Mouse (Mus musculus) kidney, adult 8-10 months (tissue): ENCODE results near the gene Olfr101.

Experiments used
- DNase-seq, 2 experiments: peaks; one replicate each; pipeline ENCODE4 v3.0.0; 2022

The Olfr101 gene

DNA sequence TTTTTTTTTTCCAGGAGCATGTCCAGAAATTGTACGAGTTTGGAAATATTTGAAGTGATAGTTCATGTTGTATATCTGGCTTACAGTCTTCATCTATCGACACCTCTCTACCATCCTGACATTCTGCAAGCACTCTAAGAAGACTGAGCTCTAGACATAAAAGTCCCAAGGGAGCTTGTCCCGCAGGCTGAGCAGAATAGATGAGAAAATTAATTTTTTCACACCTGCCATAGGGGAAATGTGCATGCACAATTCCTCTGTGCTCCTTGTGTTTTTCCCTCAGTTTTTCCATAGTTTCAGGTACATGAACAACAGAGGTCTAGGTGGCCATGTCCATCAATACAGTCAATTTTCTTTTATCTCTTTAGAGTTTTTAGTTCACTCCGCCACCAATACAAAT, at the start of gene Olfr101:
Gene Olfr101, minus strand, starts transcription at position 101 of the 400 bp plus-strand sequence.
- no peak for DNase-seq

DNA sequence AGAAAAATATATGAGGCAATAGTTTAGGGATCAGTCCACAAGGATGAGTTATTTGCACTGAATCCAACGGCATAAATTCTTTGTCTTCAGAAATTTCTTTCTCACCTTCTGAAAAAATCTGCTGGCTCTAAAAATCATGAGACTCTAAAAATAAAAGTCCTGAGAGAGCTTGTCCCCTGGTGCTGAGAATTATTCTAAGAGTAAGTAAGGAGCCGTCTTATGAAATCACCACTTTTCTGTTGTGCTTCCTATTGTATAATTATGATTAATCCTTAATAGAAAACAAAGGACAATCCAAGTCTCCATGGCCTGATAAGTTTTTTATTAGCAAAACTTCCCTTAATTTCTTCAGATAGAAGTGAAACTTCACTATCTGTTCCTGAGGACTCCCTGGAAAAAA, 35.5 kb upstream of the Olfr101 start, which contains the start of gene Olfr103:
Gene Olfr103, minus strand, starts transcription at position 101 of the 400 bp plus-strand sequence.
- no peak for DNase-seq

DNA sequence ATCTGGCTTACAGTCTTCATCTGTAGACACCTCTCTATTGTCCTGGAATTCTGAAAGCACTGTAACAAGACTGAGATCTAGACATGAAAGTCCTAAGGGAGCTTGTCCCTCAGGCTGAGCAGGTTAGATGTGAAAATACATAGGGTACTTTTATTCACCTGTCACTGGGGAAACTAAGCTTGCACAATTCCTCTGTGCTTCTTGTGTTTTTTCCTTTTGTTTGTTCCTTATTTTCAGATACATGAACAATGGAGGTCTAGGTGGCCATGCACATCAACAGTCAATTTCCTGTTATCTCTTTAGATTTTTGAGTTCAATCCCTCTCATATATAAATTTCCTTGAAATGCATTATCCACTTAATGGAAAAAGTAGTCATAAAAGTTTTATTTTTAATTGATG, 12.8 kb upstream of the Olfr101 start, which contains the start of gene Olfr102:
Gene Olfr102, minus strand, starts transcription at position 101 of the 400 bp plus-strand sequence.
- DNase-seq = no peak

DNA sequence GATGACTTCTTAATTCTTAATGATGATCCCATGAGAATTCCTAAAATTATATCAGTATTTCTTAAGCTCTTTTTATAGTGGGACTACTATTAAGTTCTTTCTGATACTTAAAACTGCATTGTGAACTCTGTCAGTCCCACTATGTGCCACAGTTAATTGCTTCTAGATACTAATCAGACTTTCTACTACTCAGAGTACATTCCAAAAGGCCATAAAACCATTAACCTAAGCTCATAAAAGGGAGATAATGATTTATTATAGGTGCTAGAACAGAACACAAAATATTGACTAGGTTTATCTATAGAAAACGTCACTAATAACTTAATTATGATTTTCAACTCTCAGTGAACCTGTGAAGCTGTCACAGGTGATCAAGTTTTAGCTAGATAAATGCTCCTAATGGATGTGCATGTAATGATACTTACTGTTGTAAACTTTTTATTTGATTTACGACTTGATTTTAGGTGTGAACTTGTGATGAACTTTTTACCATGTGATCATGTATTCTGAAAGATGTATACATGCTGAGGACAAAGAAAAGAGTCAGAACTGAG, 6.1 kb upstream of the Olfr101 start:
- DNase-seq = no peak

DNA sequence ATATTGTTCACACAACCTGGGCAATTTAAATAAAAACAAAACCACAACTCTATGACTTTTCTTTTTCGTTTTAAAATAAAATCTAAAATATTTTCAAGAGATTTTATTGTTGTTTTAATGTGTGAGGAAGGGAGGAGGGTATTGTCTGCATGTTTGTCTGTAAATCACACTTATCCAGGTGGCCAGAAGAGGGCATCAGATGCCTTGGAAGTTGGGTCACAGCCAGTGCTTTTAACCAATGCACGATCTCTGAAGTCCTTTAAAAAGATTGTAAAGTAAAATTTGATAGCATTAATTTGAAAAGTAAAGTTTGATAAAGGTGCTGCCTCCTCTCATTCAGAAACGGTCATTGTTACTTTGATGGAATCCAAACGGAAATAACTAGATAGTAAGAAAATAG, 4.4 kb upstream of the Olfr101 start:
- peak in 1 of 2 experiments; percentile 14 for DNase-seq

DNA sequence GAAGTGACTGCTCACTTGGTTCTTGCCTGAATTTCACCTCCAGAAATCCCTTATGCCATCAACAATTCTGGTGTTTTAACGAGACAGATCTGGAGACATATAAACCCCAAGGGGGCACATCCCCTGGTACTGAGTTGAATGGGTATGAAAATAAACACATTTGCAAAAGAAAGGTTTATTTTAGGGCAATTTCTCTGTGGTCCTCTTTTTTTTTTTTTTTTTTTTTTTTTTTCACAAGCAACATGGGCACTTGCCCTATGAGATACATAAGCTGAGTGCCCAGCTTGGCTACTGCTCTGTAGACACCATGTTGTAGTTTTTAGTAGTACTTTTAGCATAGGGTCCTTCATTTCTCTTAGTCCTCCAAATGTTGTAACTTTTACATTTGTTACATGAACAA, 20.8 kb downstream of the Olfr101 start, which contains the start of gene Olfr99:
Gene Olfr99, minus strand, starts transcription at position 101 of the 400 bp plus-strand sequence.
- no peak for DNase-seq

- no peak for DNase-seq
Observed at GRCm38 (mm10) chr17:37280331-37280730, 23.8 kb downstream of the Olfr101 start.

DNA sequence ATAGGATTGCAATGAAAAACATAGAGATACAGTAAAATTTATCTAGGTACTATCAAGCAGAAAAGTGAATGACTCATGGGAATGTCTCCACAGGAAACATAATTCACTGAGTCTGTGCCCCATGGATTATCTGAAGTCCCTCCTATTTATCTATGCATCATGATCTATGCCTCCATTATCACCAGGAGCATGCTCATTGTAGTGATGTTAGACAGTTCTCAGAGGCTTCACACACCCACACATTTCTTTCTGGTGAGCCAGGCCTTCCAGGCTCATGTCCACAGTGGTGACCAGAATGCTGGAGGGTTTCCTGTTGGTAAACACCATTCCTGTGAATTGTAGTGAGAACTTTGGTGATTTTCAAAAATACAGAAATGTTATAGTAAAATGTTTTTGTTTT, 27.5 kb downstream of the Olfr101 start:
- no peak for DNase-seq

GRCm38 (mm10) chr17:37275626-37276248, 28.4 kb downstream of the Olfr101 start:
- DNase-seq = no peak

DNA sequence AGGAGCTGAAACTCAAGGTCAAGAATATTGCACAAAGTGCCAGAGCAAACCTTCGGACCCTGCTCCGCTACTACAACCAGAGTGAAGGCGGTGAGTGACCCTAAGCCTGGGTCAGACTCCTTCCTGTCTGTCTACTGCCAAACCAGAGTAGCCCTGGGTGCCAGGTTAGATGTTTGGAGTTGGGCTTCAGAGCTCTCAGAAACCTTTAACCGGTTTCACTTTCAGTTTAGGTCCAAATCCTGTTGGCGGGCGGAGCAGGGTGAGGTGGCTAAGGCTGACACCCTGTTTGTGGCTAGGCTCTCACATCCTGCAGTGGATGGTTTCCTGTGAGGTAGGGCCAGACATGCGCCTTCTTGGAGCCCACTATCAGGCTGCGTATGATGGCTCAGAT, 33.4 kb downstream of the Olfr101 start:
- DNase-seq = peak; percentile 59 to 65

- peak; percentile 88 to 96 for DNase-seq
Observed at GRCm38 (mm10) chr17:37270058-37270701, 33.9 kb downstream of the Olfr101 start, which contains the start of gene H2-M3. TSS of gene H2-M3 (plus strand) at chr17:37270220.

GRCm38 (mm10) chr17:37263626-37264025, 40.5 kb downstream of the Olfr101 start, which contains the start of gene Olfr98:
TSS of gene Olfr98 (minus strand) at chr17:37263749.
- DNase-seq = no peak

DNA sequence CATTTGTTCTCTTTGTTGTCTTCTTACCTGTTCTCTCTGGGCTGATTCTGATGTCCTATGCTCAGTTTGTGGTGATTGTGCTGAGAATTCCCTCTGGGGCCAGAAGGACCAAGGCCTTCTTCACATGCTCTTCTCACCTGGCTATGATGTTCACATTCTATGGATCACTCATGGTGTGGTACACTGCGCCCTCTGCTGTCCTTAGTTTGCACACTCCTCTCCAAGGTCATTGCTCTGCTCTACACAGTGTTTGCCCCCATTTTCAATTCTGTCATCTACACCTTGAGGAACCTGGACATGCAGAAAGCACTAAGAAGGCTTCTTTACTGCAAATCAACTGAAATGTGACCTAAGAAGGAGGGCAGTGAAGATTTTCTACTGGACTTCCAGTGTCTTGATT, 53.6 kb downstream of the Olfr101 start:
- DNase-seq = peak in 1 of 2 experiments; percentile 24

DNA sequence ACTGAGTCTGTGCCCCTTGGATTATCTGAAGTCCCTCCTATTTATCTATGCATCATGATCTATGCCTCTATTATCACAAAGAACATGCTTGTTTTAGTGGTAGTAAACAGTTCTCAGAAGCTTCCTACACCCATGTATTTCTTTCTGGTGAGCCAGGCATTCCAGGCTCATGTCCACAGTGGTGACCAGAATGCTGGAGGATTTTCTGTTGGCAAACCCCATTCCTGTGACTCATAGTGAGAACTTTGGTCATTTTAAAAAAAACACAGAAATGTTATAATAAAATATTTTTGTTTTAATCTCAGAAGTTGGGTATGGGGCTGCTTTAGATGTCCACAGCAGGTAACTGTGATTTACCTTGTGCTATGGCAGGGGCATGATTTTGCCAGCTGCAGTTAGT, 54.7 kb downstream of the Olfr101 start:
- DNase-seq = no peak
